Mouse (Mus musculus) urinary bladder, postnatal 25 days (tissue): ENCODE results near the gene Spi1.
"Not testable (repeated sequence)": the region's sequence is repeated elsewhere in the genome, so short reads cannot be mapped to it uniquely, and the experiment has no call there.

ENCODE experiments used
- DNase-seq: peaks from one replicate; pipeline ENCODE4 v3.0.0; 2022; ENCODE audit warnings: low spot score

Gene Spi1

GRCm38 (mm10) chr2:91081775-91082695, at the start of gene Spi1:
Gene Spi1 (plus strand): TSS chr2:91082390.
- no peak for DNase-seq

GRCm38 (mm10) chr2:91033000-91033399, 49.2 kb upstream of the Spi1 start:
- no peak for DNase-seq

- no peak for DNase-seq
Measured at GRCm38 (mm10) chr2:91035385-91035784, 46.8 kb upstream of the Spi1 start, which contains the start of gene Rapsn. Gene Rapsn (plus strand): TSS chr2:91035620.

GRCm38 (mm10) chr2:91041786-91042185, 40.4 kb upstream of the Spi1 start:
- DNase-seq = no peak

GRCm38 (mm10) chr2:91042651-91043398, 39.4 kb upstream of the Spi1 start:
- no peak for DNase-seq

GRCm38 (mm10) chr2:91044727-91045126, 37.5 kb upstream of the Spi1 start:
- no peak for DNase-seq

GRCm38 (mm10) chr2:91045805-91046204, 36.4 kb upstream of the Spi1 start:
- DNase-seq = not testable (repeated sequence)

- no peak for DNase-seq
Measured at GRCm38 (mm10) chr2:91047359-91047758, 34.8 kb upstream of the Spi1 start.

GRCm38 (mm10) chr2:91051917-91052316, 30.3 kb upstream of the Spi1 start:
- DNase-seq = no peak

- no peak for DNase-seq
Measured at GRCm38 (mm10) chr2:91052752-91053151, 29.4 kb upstream of the Spi1 start.

GRCm38 (mm10) chr2:91053181-91053933, 28.8 kb upstream of the Spi1 start:
- DNase-seq = no peak

- peak; percentile 96 for DNase-seq
Measured at GRCm38 (mm10) chr2:91053934-91054382, 28.2 kb upstream of the Spi1 start, which contains the start of gene Psmc3. Gene Psmc3 (plus strand): TSS chr2:91054009.

GRCm38 (mm10) chr2:91058435-91058834, 23.8 kb upstream of the Spi1 start:
- DNase-seq = no peak

- DNase-seq = no peak
Measured at GRCm38 (mm10) chr2:91059376-91059775, 22.8 kb upstream of the Spi1 start.

- no peak for DNase-seq
Measured at GRCm38 (mm10) chr2:91060544-91061355, 21.4 kb upstream of the Spi1 start.

- DNase-seq = peak; percentile 43
Measured at GRCm38 (mm10) chr2:91061849-91062481, 20.2 kb upstream of the Spi1 start.

- DNase-seq = no peak
Measured at GRCm38 (mm10) chr2:91062779-91063606, 19.2 kb upstream of the Spi1 start.

- no peak for DNase-seq
Measured at GRCm38 (mm10) chr2:91064211-91064610, 18.0 kb upstream of the Spi1 start.

GRCm38 (mm10) chr2:91065544-91065943, 16.6 kb upstream of the Spi1 start:
- DNase-seq = no peak

GRCm38 (mm10) chr2:91066455-91066854, 15.7 kb upstream of the Spi1 start:
- no peak for DNase-seq
